Mouse (Mus musculus) embryonic facial prominence, embryonic 13.5 days (tissue): ENCODE data around the gene Taar7e. TPM values are rescaled to one million over a fixed set of nuclear protein-coding genes. Genes with fewer than 3 reads are reported as not detected.
"Not testable (repeated sequence)": the region's sequence is repeated elsewhere in the genome, so short reads cannot be mapped to it uniquely, and the experiment has no call there.

Experiments
- ATAC-seq: fragments of 200-750 bp; cut with Nextera tagmentation; 2 replicates; pipeline ENCODE4 v1.8.0; 2017; ENCODE audit warnings: low read depth; ENCODE audit not compliant: insufficient number of reproducible peaks, insufficient read depth, low FRiP score, low TSS enrichment
- H3K27ac ChIP-seq: fragments of 300-500 bp; sonication (generic); 2 replicates; pipeline ENCODE4 v1.5.1; 2015; ENCODE audit warnings: moderate library complexity, mild to moderate bottlenecking, inconsistent platforms
- H3K27me3 ChIP-seq: fragments of 300-500 bp; sonication (generic); 2 replicates; pipeline ENCODE4 v1.6.1; 2015; ENCODE audit warnings: mild to moderate bottlenecking, inconsistent platforms
- H3K36me3 ChIP-seq: fragments of 300-500 bp; sonication (generic); 2 replicates; pipeline ENCODE4 v1.6.1; 2015; ENCODE audit warnings: mild to moderate bottlenecking, inconsistent platforms
- H3K4me1 ChIP-seq: fragments of 300-500 bp; sonication (generic); 2 replicates; pipeline ENCODE4 v1.6.1; 2015; ENCODE audit warnings: inconsistent platforms
- H3K4me2 ChIP-seq: fragments of 300-500 bp; sonication (generic); 2 replicates; pipeline ENCODE4 v1.6.1; 2015; ENCODE audit warnings: moderate library complexity, mild to moderate bottlenecking, inconsistent platforms
- H3K4me3 ChIP-seq: fragments of 300-500 bp; sonication (generic); 2 replicates; pipeline ENCODE4 v1.5.1; 2015; ENCODE audit warnings: mild to moderate bottlenecking, inconsistent platforms
- H3K9ac ChIP-seq: fragments of 300-500 bp; sonication (generic); 2 replicates; pipeline ENCODE4 v1.6.1; 2015; ENCODE audit warnings: mild to moderate bottlenecking, inconsistent platforms
- H3K9me3 ChIP-seq: fragments of 300-500 bp; sonication (generic); 2 replicates; pipeline ENCODE4 v1.6.1; 2016; ENCODE audit warnings: inconsistent platforms
- WGBS: fragments of 180-500 bp; shearing (Covaris S2); methylation state at CpG from one replicate; pipeline ENCODE4 v1.1.7; 2015; ENCODE audit warnings: mixed read lengths; 5-methylcytosine and 5-hydroxymethylcytosine counted together
- polyA plus RNA-seq: library from polyadenylated mRNA; unstranded; fragments of >200 nt; fragmentation: Nextera tagmentation; extraction: Ambion mirVana; gene quantifications from 2 replicates; pipeline ENCODE4 v1.2.1, GENCODE M21; 2015

Taar7e gene
- polyA plus RNA-seq, 1 experiment from 2014 or later: not detected

DNA sequence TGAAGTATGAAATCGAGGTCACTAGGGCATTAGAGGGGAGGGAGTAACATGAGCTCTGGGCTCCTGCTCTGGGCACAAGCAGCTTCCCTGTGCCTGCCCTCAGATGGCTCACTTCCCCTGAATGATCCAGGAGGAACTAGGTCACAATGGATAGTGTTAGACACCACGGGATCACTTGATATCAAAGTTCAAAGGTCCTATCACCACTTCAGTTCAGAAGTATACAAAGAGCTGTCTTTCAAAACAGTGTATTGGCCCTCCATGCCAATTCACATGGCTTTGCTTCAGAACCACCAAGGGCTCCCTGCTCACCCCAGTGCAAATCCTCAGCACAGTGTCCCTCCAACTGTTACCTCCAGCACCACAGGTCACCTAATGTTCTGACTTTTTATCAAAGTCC lies 37.3 kb downstream of the Taar7e start:
- not testable (repeated sequence) for H3K27ac ChIP-seq, ATAC-seq, H3K36me3 ChIP-seq, H3K9ac ChIP-seq, H3K4me3 ChIP-seq, H3K4me1 ChIP-seq, H3K27me3 ChIP-seq, H3K4me2 ChIP-seq, H3K9me3 ChIP-seq
- WGBS: 19% methylated on average over 2 of the region's 2 CpGs

DNA sequence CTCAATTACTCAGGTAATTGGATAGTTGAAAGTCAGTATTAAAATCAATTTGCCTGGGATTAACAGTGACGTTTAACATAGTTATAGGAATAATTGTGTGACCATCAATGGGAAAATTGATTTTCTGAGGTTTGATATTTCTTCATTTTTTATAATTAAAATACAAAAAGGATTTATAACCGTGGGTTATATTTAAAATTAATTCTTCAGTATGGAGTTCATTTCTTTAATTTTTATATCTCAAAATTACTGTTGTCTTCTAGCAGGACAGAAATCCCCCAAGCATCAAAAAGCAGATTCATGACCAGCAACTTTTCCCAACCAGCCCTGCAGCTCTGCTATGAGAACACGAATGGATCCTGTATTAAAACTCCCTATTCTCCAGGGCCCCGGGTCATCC lies 38.8 kb downstream of the Taar7e start, which contains the start of gene Taar8a:
Gene Taar8a, plus strand, starts transcription at position 301 of the 400 bp plus-strand sequence.
- 74% methylated on average over 2 of the region's 4 CpGs for WGBS

GRCm38 (mm10) chr10:24080166-24080565 lies 42.8 kb downstream of the Taar7e start:
- H3K9me3 ChIP-seq: no peaks in the 10 kb centered on the region
- no peaks in the 10 kb centered on the region for H3K27me3 ChIP-seq
- H3K4me2 ChIP-seq: no peak overlapping the region
- H3K27ac ChIP-seq: no peak overlapping the region
- no peaks in the 10 kb centered on the region for H3K4me1 ChIP-seq
- H3K36me3 ChIP-seq: no peaks in the 10 kb centered on the region
- no peak overlapping the region for H3K4me3 ChIP-seq
- 42% methylated on average over 3 of the region's 3 CpGs for WGBS
- ATAC-seq: no peak
- H3K9ac ChIP-seq: no peak overlapping the region

More for the DNA sequence above, 38.8 kb downstream of the Taar7e start, which contains the start of gene Taar8a:
- not testable (repeated sequence) for H3K4me2 ChIP-seq, H3K4me1 ChIP-seq, H3K27me3 ChIP-seq, H3K27ac ChIP-seq, H3K4me3 ChIP-seq, H3K9me3 ChIP-seq, ATAC-seq, H3K36me3 ChIP-seq, H3K9ac ChIP-seq

DNA sequence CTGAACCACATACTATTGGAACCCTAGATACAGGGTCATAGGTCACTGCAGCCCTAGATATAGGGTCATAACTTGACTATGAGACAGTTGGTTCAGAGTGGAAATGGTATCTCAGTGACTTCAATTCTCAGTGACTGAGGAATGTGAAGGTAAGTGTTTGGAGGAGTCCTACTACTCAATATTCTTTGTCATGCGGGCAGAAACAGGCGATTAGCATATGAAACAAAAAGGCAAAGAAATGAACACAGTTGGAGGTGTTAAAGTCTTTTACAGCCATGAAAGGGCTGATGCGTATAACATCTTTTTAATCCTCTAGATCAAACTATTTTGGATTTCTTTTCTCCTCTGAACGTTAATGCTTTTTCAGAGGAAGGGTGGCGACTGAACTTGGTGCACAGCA lies 48.5 kb downstream of the Taar7e start:
- 74% methylated on average over 5 of the region's 5 CpGs for WGBS
- H3K36me3 ChIP-seq: no peaks in the 10 kb centered on the region
- ATAC-seq: no peak

GRCm38 (mm10) chr10:24086555-24086954 lies 49.1 kb downstream of the Taar7e start:
- 73% methylated on average over 5 of the region's 5 CpGs for WGBS
- no peaks in the 10 kb centered on the region for H3K27me3 ChIP-seq
- H3K9ac ChIP-seq: no peak overlapping the region
- no peaks in the 10 kb centered on the region for H3K4me1 ChIP-seq
- H3K27ac ChIP-seq: no peak overlapping the region
- no peaks in the 10 kb centered on the region for H3K36me3 ChIP-seq
- H3K9me3 ChIP-seq: no peaks in the 10 kb centered on the region
- ATAC-seq: no peak
- no peak overlapping the region for H3K4me2 ChIP-seq
- no peak overlapping the region for H3K4me3 ChIP-seq

More for the DNA sequence above, 48.5 kb downstream of the Taar7e start:
- no peaks in the 10 kb centered on the region for H3K9me3 ChIP-seq
- no peak overlapping the region for H3K4me3 ChIP-seq
- no peak overlapping the region for H3K9ac ChIP-seq
- no peak overlapping the region for H3K27ac ChIP-seq
- no peaks in the 10 kb centered on the region for H3K27me3 ChIP-seq
- no peaks in the 10 kb centered on the region for H3K4me1 ChIP-seq
- no peak overlapping the region for H3K4me2 ChIP-seq

DNA sequence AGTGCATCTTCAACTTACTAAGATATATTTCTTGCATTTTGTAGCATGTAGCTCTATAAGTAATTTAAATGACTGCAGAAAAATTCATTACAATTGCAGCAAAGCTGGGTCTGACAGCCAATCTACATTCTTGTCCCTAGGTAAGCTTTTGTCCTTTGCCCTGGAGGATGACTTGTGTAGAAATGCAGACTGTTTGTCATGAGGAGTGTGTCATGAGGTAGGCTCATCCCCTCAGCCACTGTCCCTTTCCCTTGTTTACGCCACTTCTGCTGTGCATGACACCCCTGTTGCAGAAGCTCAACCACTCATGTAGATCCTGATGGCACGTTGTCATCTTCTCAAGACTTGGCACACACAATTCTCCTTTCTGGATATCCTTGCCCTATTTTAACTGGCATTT lies 49.8 kb downstream of the Taar7e start:
- H3K9me3 ChIP-seq: no peaks in the 10 kb centered on the region
- H3K36me3 ChIP-seq: no peaks in the 10 kb centered on the region
- H3K27ac ChIP-seq: no peak overlapping the region
- no peak overlapping the region for H3K4me2 ChIP-seq
- WGBS: 91% methylated on average over 2 of the region's 2 CpGs
- H3K4me1 ChIP-seq: no peaks in the 10 kb centered on the region
- no peak overlapping the region for H3K4me3 ChIP-seq
- no peak for ATAC-seq
- H3K9ac ChIP-seq: no peak overlapping the region
- no peaks in the 10 kb centered on the region for H3K27me3 ChIP-seq

Other genes with a start within 250 kb of the Taar7e start
- gene Slc18b1, start 240.6 kb upstream of the Taar7e start, polyA plus RNA-seq: 32.3 and 35.6 TPM in 2 replicates
- gene Vnn3, start 186.2 kb upstream of the Taar7e start, polyA plus RNA-seq: not detected in 2 replicates
- 0.41 and 0.63 TPM in 2 replicates for gene Vnn1, start 142.9 kb upstream of the Taar7e start, polyA plus RNA-seq
- not detected in 2 replicates for gene Taar1, start 117.3 kb upstream of the Taar7e start, polyA plus RNA-seq
- gene Taar2, start 99.0 kb upstream of the Taar7e start, polyA plus RNA-seq: 0.27 TPM in 1 of 2 replicates, not detected in the other
- not detected in 2 replicates for gene Taar3, start 88.1 kb upstream of the Taar7e start, polyA plus RNA-seq
- gene Taar4, start 77.1 kb upstream of the Taar7e start, polyA plus RNA-seq: not detected in 2 replicates
- not detected in 2 replicates for gene Taar5, start 66.9 kb upstream of the Taar7e start, polyA plus RNA-seq
- not detected in 2 replicates for gene Taar6, start 52.0 kb upstream of the Taar7e start, polyA plus RNA-seq
- gene Taar7a, start 44.1 kb upstream of the Taar7e start, polyA plus RNA-seq: not detected in 2 replicates
- gene Taar7b, start 37.7 kb upstream of the Taar7e start, polyA plus RNA-seq: not detected in 2 replicates
- not detected in 2 replicates for gene Taar7d, start 10.4 kb upstream of the Taar7e start, polyA plus RNA-seq
- not detected in 2 replicates for gene Taar7f, start 11.9 kb downstream of the Taar7e start, polyA plus RNA-seq
- gene Taar8a, start 38.9 kb downstream of the Taar7e start, polyA plus RNA-seq: not detected in 2 replicates
- gene Taar8b, start 54.7 kb downstream of the Taar7e start, polyA plus RNA-seq: not detected in 2 replicates
- not detected in 2 replicates for gene Taar8c, start 64.3 kb downstream of the Taar7e start, polyA plus RNA-seq
- gene Taar9, start 71.9 kb downstream of the Taar7e start, polyA plus RNA-seq: not detected in 2 replicates
- gene Stx7, start 111.7 kb downstream of the Taar7e start, polyA plus RNA-seq: 62.6 and 79.7 TPM in 2 replicates
- 27.5 and 30.8 TPM in 2 replicates for gene Moxd1, start 185.9 kb downstream of the Taar7e start, polyA plus RNA-seq